Comparison of ENCODE assay signal across 15 mouse cellular contexts in the genomic region with DNA sequence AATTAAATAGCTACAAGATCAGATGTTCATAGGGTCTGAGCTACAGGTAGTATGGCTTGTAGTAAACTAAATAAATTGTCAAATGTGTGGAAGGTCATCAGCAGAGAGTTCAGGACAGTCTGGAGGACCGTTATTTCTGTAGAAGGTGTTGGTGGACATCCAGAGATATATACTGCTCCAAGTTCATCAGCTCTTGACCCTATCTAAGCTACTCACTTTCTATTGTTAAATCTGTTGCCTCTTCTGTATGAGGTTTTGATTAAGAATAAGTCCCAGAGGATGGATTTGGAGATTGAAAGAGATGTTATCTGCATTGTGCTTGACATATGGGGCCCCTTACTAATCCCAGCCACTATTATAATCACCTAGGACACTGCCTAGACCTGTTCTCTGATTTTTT.
A peak's percentile ranks its signal among the peaks of the same experiment; 100 is the strongest.
DNase-seq lines count a peak whose midpoint lies in the region; TF ChIP-seq lines count a peak whose summit lies in the region.
"Had no signal": no experiment of that assay in that cellular context is flagged by ENCODE, and none has a peak within 500 bp of the region (broad histone marks: within the 10 kb centered on the region; RNA-seq: fewer than 3 reads in every experiment).

No protein-coding gene starts in this region.

- peak overlapping the region; percentile 96 for H3K9ac ChIP-seq in CH12.LX (ENCODE audit: insufficient read depth, low read depth)

- no peak overlapping the region; the same call in 1 of the 2 replicates for H3K4me2 ChIP-seq in CH12.LX (ENCODE audit: insufficient read depth, low read depth, poor library complexity, severe bottlenecking)

- no peaks in the 10 kb centered on the region for H3K27me3 ChIP-seq in spleen, adult 2 months (ENCODE audit: control insufficient read depth, insufficient read depth, low read length)
- no peaks in the 10 kb centered on the region for H3K27me3 ChIP-seq in CH12.LX (replicated peaks)

- no peak for TF ChIP-seq CTCF in spleen, adult 2 months (IDR thresholded peaks at IDR 0.05; ENCODE audit: extremely low read depth, insufficient read depth, insufficient read length, insufficient replicate concordance)
- TF ChIP-seq CTCF in CH12.LX (conservative IDR thresholded peaks at IDR 0.05 in 1 of 2, IDR thresholded peaks at IDR 0.05 in 1 of 2; ENCODE audit: low read depth in 2 of 2, low read length in 2 of 2), result no peak

- 85% methylated on average over 1 of the region's 1 CpGs for WGBS in spleen, adult 2 months

- dilution Hi-C loops in CH12.LX (cut with MboI; ENCODE audit: extremely low pct_ligation_motif_present, extremely low pct_unique_long_range_greater_than_20kb, low sequenced_read_pairs), result no loop called here

- no peak for TF ChIP-seq RAD21 in CH12.LX (IDR thresholded peaks at IDR 0.05; ENCODE audit: low read depth, low read length)

- no peaks in the 10 kb centered on the region for H3K9me3 ChIP-seq in CH12.LX (replicated peaks; ENCODE audit: low read length)
- H3K9me3 ChIP-seq: G1E had no signal

- in situ Hi-C loops in CH12.LX (cut with MboI; ENCODE audit: low pct_ligation_motif_present, low pct_unique_long_range_greater_than_20kb, low sequenced_read_pairs), result loop anchor here (5.0 to 10.0 kb wide), 3 partner anchors 58 to 191 kb away; no protein-coding TSS in a partner anchor

- peak overlapping the region; percentile 66; the same call in 1 of the 2 replicates for H3K27ac ChIP-seq in spleen, adult 2 months (ENCODE audit: insufficient read depth, low read length)
- peak overlapping the region; percentile 98 for H3K27ac ChIP-seq in CH12.LX (ENCODE audit: insufficient read depth, low read depth)

- H3K36me3 ChIP-seq in spleen, adult 2 months (ENCODE audit: control insufficient read depth, insufficient read depth, low read length), result no peaks in the 10 kb centered on the region
- peaks cover 0 to 44% of the 10 kb centered on the region in 2 experiments for H3K36me3 ChIP-seq in CH12.LX (replicated peaks in 1 of 2; ENCODE audit: control insufficient read depth in 1 of 2, insufficient read depth in 1 of 2, low read length in 1 of 2)
- H3K36me3 ChIP-seq: G1E had no signal

- H3K4me1 ChIP-seq in spleen, adult 2 months (ENCODE audit: control insufficient read depth, insufficient read depth, insufficient read length), result peaks cover 15% of the 10 kb centered on the region
- peaks cover 28 to 90% of the 10 kb centered on the region in 2 experiments for H3K4me1 ChIP-seq in CH12.LX (ENCODE audit: control insufficient read depth in 1 of 2, insufficient read depth in 2 of 2)

- no peak for TF ChIP-seq EP300 in CH12.LX (IDR thresholded peaks at IDR 0.05; ENCODE audit: low read length)

- DNase-seq in spleen, adult 2 months (ENCODE audit: low read depth in 1 of 2, low spot score in 2 of 2), result no peak
- DNase-seq in spleen, adult 18-20 months, result no peak
- DNase-seq in CH12.LX (ENCODE audit: extremely low read depth), result no peak
- no peak for DNase-seq in urinary bladder, postnatal 14 days (ENCODE audit: low spot score)
- DNase-seq: adrenal gland, adult 2 months; adrenal gland, adult 8-10 months; adrenal gland, postnatal 10 days; adrenal gland, postnatal 14 days; adrenal gland, postnatal 25 days; adrenal gland, postnatal 36 days; cerebellum, adult 11 months; cerebellum, adult 11-12 months; cerebellum, adult 18-20 months; cerebellum, adult 2 months had no signal

- 0 out of 2 replicates have a peak, but pooled peaks cover 5% of the 10 kb centered on the region for H3K79me2 ChIP-seq in CH12.LX (replicated peaks; ENCODE audit: control insufficient read depth, extremely low read depth, insufficient read depth, poor library complexity, severe bottlenecking)

- no peak overlapping the region for H3K4me3 ChIP-seq in spleen, adult 2 months (ENCODE audit: extremely low read depth, insufficient read depth, insufficient read length)
- no peak overlapping the region for H3K4me3 ChIP-seq in CH12.LX (replicated peaks in 1 of 3; ENCODE audit: low read depth in 2 of 3, low read length in 2 of 3, poor library complexity in 1 of 3)

- no peak for TF ChIP-seq POLR2A in spleen, adult 2 months (IDR thresholded peaks at IDR 0.05; ENCODE audit: low read depth, low read length)
- TF ChIP-seq POLR2A in CH12.LX (IDR thresholded peaks at IDR 0.05; ENCODE audit: low read depth, low read length), result no peak

TF ChIP-seq in CH12.LX, 34 proteins besides CTCF, POLR2A, EP300 and RAD21:
- TF ChIP-seq RCOR1 (conservative IDR thresholded peaks at IDR 0.05; ENCODE audit: low read depth, low read length) (no peak), MAX (IDR thresholded peaks at IDR 0.05; ENCODE audit: low read length) (0 out of 2 replicates have a peak, but pooled peaks have one; percentile 9), CHD1 (IDR thresholded peaks at IDR 0.05; ENCODE audit: low read depth, low read length) (peak; percentile 93; the same call in 1 of the 2 replicates)
